Mouse (Mus musculus) neural tube, embryonic 14.5 days (tissue): Measurements from ENCODE around the gene Dzip1. TPM values are rescaled to one million over a fixed set of nuclear protein-coding genes. Genes with fewer than 3 reads are reported as not detected.
A peak's percentile ranks its signal among the peaks of the same experiment; 100 is the strongest.

Experiments used
- ATAC-seq: fragments of 200-750 bp; cut with Nextera tagmentation; 2 replicates; pipeline ENCODE4 v1.8.0; 2017; ENCODE audit warnings: low read depth, mild to moderate bottlenecking, moderate TSS enrichment, moderate library complexity
- H3K27ac ChIP-seq: fragments of 300-500 bp; sonication (generic); 2 replicates; pipeline ENCODE4 v1.5.1; 2014; ENCODE audit warnings: low read depth, mild to moderate bottlenecking, control low read depth, low read length, moderate library complexity, mixed read lengths
- H3K27me3 ChIP-seq: fragments of 300-500 bp; sonication (generic); 2 replicates; pipeline ENCODE4 v1.6.1; 2014; ENCODE audit warnings: low read length; ENCODE audit not compliant: control insufficient read depth, insufficient read depth
- H3K36me3 ChIP-seq: fragments of 300-500 bp; sonication (generic); 2 replicates; pipeline ENCODE4 v1.6.1; 2014; ENCODE audit warnings: low read length, mixed read lengths; ENCODE audit not compliant: control insufficient read depth, insufficient read depth
- H3K4me1 ChIP-seq: fragments of 300-500 bp; sonication (generic); 2 replicates; pipeline ENCODE4 v1.6.1; 2014; ENCODE audit warnings: low read length; ENCODE audit not compliant: control insufficient read depth, insufficient read depth
- H3K4me2 ChIP-seq: fragments of 300-500 bp; sonication (generic); 2 replicates; pipeline ENCODE4 v1.6.1; 2014; ENCODE audit warnings: mild to moderate bottlenecking, low read depth, low read length, control low read depth
- H3K4me3 ChIP-seq: fragments of 300-500 bp; sonication (generic); 2 replicates; pipeline ENCODE4 v1.5.1; 2014; ENCODE audit warnings: low read depth, low read length, control low read depth, mixed read lengths
- H3K9ac ChIP-seq: fragments of 300-500 bp; sonication (generic); replicated peaks from 2 replicates; pipeline ENCODE4 v1.6.1; 2014; ENCODE audit warnings: low read depth, mild to moderate bottlenecking, control low read depth, low read length, mixed read lengths
- H3K9me3 ChIP-seq: fragments of 300-500 bp; sonication (generic); 2 replicates; pipeline ENCODE4 v1.6.1; 2016; ENCODE audit warnings: low read length; ENCODE audit not compliant: control insufficient read depth
- WGBS: fragments of 180-500 bp; shearing (Covaris S2); extraction: QIAGEN DNeasy Blood & Tissue Kit; methylation state at CpG from one replicate; pipeline ENCODE4 v1.1.7; 2014; 5-methylcytosine and 5-hydroxymethylcytosine counted together
- polyA plus RNA-seq: library from polyadenylated mRNA; unstranded; fragments of >200 nt; fragmentation: Nextera tagmentation; extraction: Ambion mirVana; gene quantifications from 2 replicates; pipeline ENCODE4 v1.2.1, GENCODE M21; 2014

The Dzip1 gene
- polyA plus RNA-seq, 1 experiment from 2014 or later, result 130 TPM

- no peak overlapping the region for H3K4me2 ChIP-seq
- H3K27ac ChIP-seq, result no peak overlapping the region
- H3K9me3 ChIP-seq, result no peaks in the 10 kb centered on the region
- H3K36me3 ChIP-seq, result no peaks in the 10 kb centered on the region
- no peak for ATAC-seq
- H3K9ac ChIP-seq, result no peak overlapping the region
- 0 out of 2 replicates have a peak, but pooled peaks cover under 1% of the 10 kb centered on the region for H3K4me1 ChIP-seq
- H3K27me3 ChIP-seq, result no peaks in the 10 kb centered on the region
- H3K4me3 ChIP-seq, result no peak overlapping the region
- 88% methylated on average over 2 of the region's 2 CpGs for WGBS
Observed at GRCm38 (mm10) chr14:118930777-118931176, 5.5 kb upstream of the Dzip1 start.

GRCm38 (mm10) chr14:118929779-118930178 is 4.5 kb upstream of the Dzip1 start:
- no peak overlapping the region for H3K4me2 ChIP-seq
- ATAC-seq, result no peak
- H3K36me3 ChIP-seq, result no peaks in the 10 kb centered on the region
- 0 out of 2 replicates have a peak, but pooled peaks cover 4% of the 10 kb centered on the region for H3K4me1 ChIP-seq
- H3K27me3 ChIP-seq, result no peaks in the 10 kb centered on the region
- no peaks in the 10 kb centered on the region for H3K9me3 ChIP-seq
- H3K9ac ChIP-seq, result no peak overlapping the region
- H3K27ac ChIP-seq, result no peak overlapping the region
- 85% methylated on average over 2 of the region's 2 CpGs for WGBS
- H3K4me3 ChIP-seq, result no peak overlapping the region

GRCm38 (mm10) chr14:118928565-118928964 is 3.3 kb upstream of the Dzip1 start:
- no peak overlapping the region for H3K4me2 ChIP-seq
- no peak overlapping the region for H3K4me3 ChIP-seq
- H3K9ac ChIP-seq, result no peak overlapping the region
- no peaks in the 10 kb centered on the region for H3K9me3 ChIP-seq
- peaks cover 12% of the 10 kb centered on the region for H3K4me1 ChIP-seq
- 86% methylated on average over 3 of the region's 3 CpGs for WGBS
- no peak for ATAC-seq
- H3K36me3 ChIP-seq, result no peaks in the 10 kb centered on the region
- H3K27ac ChIP-seq, result no peak overlapping the region
- H3K27me3 ChIP-seq, result no peaks in the 10 kb centered on the region

GRCm38 (mm10) chr14:118922667-118923184 is 2.5 kb downstream of the Dzip1 start:
- no peaks in the 10 kb centered on the region for H3K27me3 ChIP-seq
- peaks cover 4% of the 10 kb centered on the region; the same call in 1 of the 2 replicates for H3K36me3 ChIP-seq
- 1% methylated on average over 39 of the region's 47 CpGs for WGBS
- no peaks in the 10 kb centered on the region for H3K9me3 ChIP-seq
- peaks cover 43% of the 10 kb centered on the region for H3K4me1 ChIP-seq
- peak; percentile 12; the same call in 1 of the 2 replicates for ATAC-seq
- H3K4me2 ChIP-seq, result peak overlapping the region; percentile 78
- H3K27ac ChIP-seq, result no peak overlapping the region
- H3K9ac ChIP-seq, result peak overlapping the region; percentile 52
- H3K4me3 ChIP-seq, result peak overlapping the region; percentile 43

- Histone ChIP-seq H3K9me3 (no peaks in the 10 kb centered on the region), H3K4me1 (peaks cover 43% of the 10 kb centered on the region), H3K9ac (peak overlapping the region; percentile 52), H3K4me3 (peak overlapping the region; percentile 43), H3K36me3 (peaks cover 4% of the 10 kb centered on the region; the same call in 1 of the 2 replicates), H3K27ac (no peak overlapping the region), H3K4me2 (peak overlapping the region; percentile 78), H3K27me3 (no peaks in the 10 kb centered on the region)
- no peak for ATAC-seq
- 19% methylated on average over 22 of the region's 22 CpGs for WGBS
Observed at GRCm38 (mm10) chr14:118922251-118922650, 3.0 kb downstream of the Dzip1 start.

- Histone ChIP-seq H3K36me3 (peaks cover 4% of the 10 kb centered on the region; the same call in 1 of the 2 replicates), H3K9me3 (no peaks in the 10 kb centered on the region), H3K27me3 (no peaks in the 10 kb centered on the region), H3K27ac (no peak overlapping the region), H3K9ac (no peak overlapping the region), H3K4me2 (peak overlapping the region; percentile 78; the same call in 1 of the 2 replicates), H3K4me1 (peaks cover 41% of the 10 kb centered on the region), H3K4me3 (0 out of 2 replicates have a peak overlapping the region, but pooled peaks have one; percentile 5)
- ATAC-seq, result no peak
- 57% methylated on average over 7 of the region's 7 CpGs for WGBS
Observed at GRCm38 (mm10) chr14:118920654-118921053, 4.6 kb downstream of the Dzip1 start.

- H3K27ac ChIP-seq, result no peak overlapping the region
- H3K9me3 ChIP-seq, result no peaks in the 10 kb centered on the region
- no peak overlapping the region for H3K4me3 ChIP-seq
- 69% methylated on average over 8 of the region's 8 CpGs for WGBS
- H3K36me3 ChIP-seq, result peaks cover 12% of the 10 kb centered on the region
- H3K9ac ChIP-seq, result no peak overlapping the region
- ATAC-seq, result no peak
- no peak overlapping the region for H3K4me2 ChIP-seq
- H3K4me1 ChIP-seq, result peaks cover 36% of the 10 kb centered on the region
- H3K27me3 ChIP-seq, result no peaks in the 10 kb centered on the region
Observed at GRCm38 (mm10) chr14:118919025-118919424, 6.2 kb downstream of the Dzip1 start.

GRCm38 (mm10) chr14:118913651-118914050 is 11.6 kb downstream of the Dzip1 start:
- no peak for ATAC-seq
- H3K9me3 ChIP-seq, result no peaks in the 10 kb centered on the region
- H3K4me1 ChIP-seq, result no peaks in the 10 kb centered on the region
- H3K9ac ChIP-seq, result no peak overlapping the region
- peaks cover 46% of the 10 kb centered on the region for H3K36me3 ChIP-seq
- H3K27ac ChIP-seq, result no peak overlapping the region
- H3K4me2 ChIP-seq, result no peak overlapping the region
- no peaks in the 10 kb centered on the region for H3K27me3 ChIP-seq
- WGBS, result 86% methylated on average over 5 of the region's 5 CpGs
- H3K4me3 ChIP-seq, result no peak overlapping the region

- no peak overlapping the region for H3K4me3 ChIP-seq
- H3K9me3 ChIP-seq, result no peaks in the 10 kb centered on the region
- no peak for ATAC-seq
- no peak overlapping the region for H3K4me2 ChIP-seq
- H3K4me1 ChIP-seq, result no peaks in the 10 kb centered on the region
- peaks cover 58% of the 10 kb centered on the region for H3K36me3 ChIP-seq
- H3K27ac ChIP-seq, result no peak overlapping the region
- H3K27me3 ChIP-seq, result no peaks in the 10 kb centered on the region
- WGBS, result 92% methylated on average over 6 of the region's 6 CpGs
- no peak overlapping the region for H3K9ac ChIP-seq
Observed at GRCm38 (mm10) chr14:118911521-118911920, 13.7 kb downstream of the Dzip1 start.
